Mouse (Mus musculus) myocyte (in vitro differentiated cells): ENCODE results near the gene Tmigd3.

ENCODE experiments used
- CEBPB ChIP-seq: IDR thresholded peaks from 2 replicates; pipeline ENCODE4 v1.6.1; 2011; ENCODE audit warnings: mild to moderate bottlenecking, moderate library complexity; ENCODE audit not compliant: poor library complexity, insufficient read depth, severe bottlenecking
- E2F4 ChIP-seq: IDR thresholded peaks from one replicate; pipeline ENCODE4 v1.6.1; 2011; ENCODE audit warnings: mild to moderate bottlenecking, control low read depth, moderate library complexity; ENCODE audit not compliant: insufficient read depth
- MAX ChIP-seq: IDR thresholded peaks from one replicate; pipeline ENCODE4 v1.6.1; 2011; ENCODE audit warnings: low read depth, mild to moderate bottlenecking, control low read depth
- MYOD1 ChIP-seq, 3 experiments: IDR thresholded peaks; one replicate each; pipeline ENCODE4 v1.6.1; 2011; ENCODE audit warnings: control low read depth in 2 of 3, low read depth in 2 of 3, mild to moderate bottlenecking in 2 of 3, moderate library complexity in 1 of 3; ENCODE audit not compliant: insufficient read length in 2 of 3, control insufficient read depth in 1 of 3
- MYOG ChIP-seq, 3 experiments: IDR thresholded peaks; one replicate each; pipeline ENCODE4 v1.6.1; 2011; ENCODE audit warnings: control low read depth in 2 of 3, low read depth in 2 of 3, mild to moderate bottlenecking in 2 of 3; ENCODE audit not compliant: insufficient read length in 2 of 3, control insufficient read depth in 1 of 3, insufficient read depth in 1 of 3
- POLR2A ChIP-seq: IDR thresholded peaks from one replicate; pipeline ENCODE4 v1.6.1; 2011; ENCODE audit warnings: low read depth, mild to moderate bottlenecking, control low read depth, moderate library complexity; ENCODE audit not compliant: insufficient read length
- POLR2AphosphoS2 ChIP-seq: IDR thresholded peaks from one replicate; pipeline ENCODE4 v1.6.1; 2011; ENCODE audit warnings: low read depth, control low read depth; ENCODE audit not compliant: insufficient read length
- REST ChIP-seq: IDR thresholded peaks from one replicate; pipeline ENCODE4 v1.6.1; 2011; ENCODE audit warnings: mild to moderate bottlenecking, control low read depth, moderate library complexity; ENCODE audit not compliant: insufficient read depth, insufficient read length
- TCF12 ChIP-seq: IDR thresholded peaks from one replicate; pipeline ENCODE4 v1.6.1; 2011; ENCODE audit warnings: mild to moderate bottlenecking, control low read depth; ENCODE audit not compliant: poor library complexity, insufficient read depth, severe bottlenecking
- TCF3 ChIP-seq: IDR thresholded peaks from one replicate; pipeline ENCODE4 v1.6.1; 2011; ENCODE audit warnings: low read depth, control low read depth; ENCODE audit not compliant: insufficient read length
- USF1 ChIP-seq: IDR thresholded peaks from one replicate; pipeline ENCODE4 v1.6.1; 2011; ENCODE audit warnings: low read depth, mild to moderate bottlenecking, control low read depth, moderate library complexity

DNA sequence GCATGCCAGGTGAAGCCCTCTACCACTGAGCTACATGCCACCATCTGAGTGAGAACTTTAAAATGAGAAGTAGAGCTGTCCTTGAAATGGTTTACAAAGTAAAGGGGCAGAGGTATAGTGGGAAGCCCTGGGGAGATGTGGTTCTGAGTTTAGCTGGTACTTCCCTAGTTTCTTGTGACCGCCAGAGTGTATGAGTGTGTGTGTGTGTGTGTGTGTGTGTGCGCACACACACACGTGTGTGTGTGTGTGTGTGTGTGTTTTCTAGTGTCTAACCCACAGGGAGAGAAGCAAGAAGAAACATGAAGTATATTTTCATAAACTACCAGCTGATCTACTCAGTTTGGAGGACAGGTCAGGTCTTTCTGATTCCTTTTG lies 57.5 kb downstream of the Tmigd3 start:
- no peak for TF ChIP-seq MAX
- TF ChIP-seq E2F4 = no peak
- no peak for TF ChIP-seq POLR2A
- no peak for TF ChIP-seq CEBPB
- TF ChIP-seq TCF12 = no peak
- no peak for TF ChIP-seq TCF3
- TF ChIP-seq MYOG (IDR thresholded peaks at IDR 0.05; ENCODE audit: control insufficient read depth in 1 of 3, insufficient read depth in 1 of 3, insufficient read length in 2 of 3, low read depth in 2 of 3) = no peak
- no peak for TF ChIP-seq POLR2AphosphoS2
- TF ChIP-seq USF1 = no peak
- TF ChIP-seq MYOD1 (IDR thresholded peaks at IDR 0.05; ENCODE audit: control insufficient read depth in 1 of 3, insufficient read length in 2 of 3, low read depth in 2 of 3) = no peak
- no peak for TF ChIP-seq REST
